Mouse (Mus musculus): ENCODE results near the gene Akap2. TPM values are rescaled to one million over a fixed set of nuclear protein-coding genes. Genes with fewer than 3 reads are reported as not detected.

The Akap2 gene
- total RNA-seq, 2 experiments from 2014 or later, result 39.4 to 43.5 TPM

DNA sequence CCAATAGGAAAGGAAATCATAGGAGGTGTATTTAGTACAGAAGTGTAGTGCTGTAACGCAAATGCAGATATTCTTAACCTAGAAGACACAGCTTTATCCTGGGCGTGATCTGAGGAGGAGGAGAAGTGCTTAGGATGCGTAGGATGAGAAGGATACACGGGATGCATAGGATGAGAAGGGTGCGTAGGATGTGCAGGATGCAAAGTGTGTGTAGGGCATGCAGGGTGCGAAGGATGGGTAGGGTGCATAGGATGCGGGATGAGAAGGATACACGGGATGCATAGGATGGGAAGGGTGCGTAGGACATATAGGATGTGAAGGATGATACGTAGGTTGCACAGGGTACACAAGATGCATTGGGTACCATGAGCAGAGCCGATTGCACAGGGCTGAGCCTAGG lies 20.5 kb upstream of the Akap2 start:
- DNase-seq (ENCODE audit: low spot score in 2 of 2), result no peak
- intact Hi-C loops (cut with DNase I), result no loop called here

DNA sequence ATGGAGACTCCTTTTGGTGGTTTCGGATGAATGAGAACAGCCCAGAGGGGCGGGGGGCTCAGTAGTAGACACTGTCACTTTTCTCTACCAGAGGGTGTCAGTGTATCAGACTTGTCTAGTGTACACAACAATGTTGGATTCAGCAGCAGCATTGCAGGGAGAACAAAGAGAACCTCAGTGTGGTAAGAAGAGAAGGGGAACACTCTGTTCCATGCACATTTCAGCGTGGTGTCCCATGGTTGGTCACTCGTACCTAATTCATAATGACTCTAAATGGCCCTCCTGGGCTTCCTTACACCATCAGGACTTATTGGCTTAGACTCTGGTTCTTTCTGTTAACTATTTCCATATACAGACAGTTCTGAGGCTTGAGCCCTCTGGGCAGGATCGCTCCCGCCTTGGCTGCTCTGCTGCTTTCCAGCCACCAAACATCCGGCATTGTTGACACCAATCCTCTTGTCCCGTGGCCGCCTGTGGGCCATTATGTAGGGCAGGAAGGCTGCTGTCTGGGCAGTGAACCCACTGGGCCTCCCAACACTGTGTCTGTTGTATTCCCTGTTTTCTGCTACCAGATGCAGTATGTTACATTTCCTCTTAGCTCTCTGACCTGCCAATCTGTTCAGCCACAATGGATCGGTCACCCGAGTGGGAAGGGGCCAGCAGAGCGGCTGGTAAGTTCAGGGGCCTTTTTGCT lies 19.4 kb upstream of the Akap2 start:
- DNase-seq (ENCODE audit: low spot score in 2 of 2), result no peak
- intact Hi-C loops (cut with DNase I), result no loop called here

DNA sequence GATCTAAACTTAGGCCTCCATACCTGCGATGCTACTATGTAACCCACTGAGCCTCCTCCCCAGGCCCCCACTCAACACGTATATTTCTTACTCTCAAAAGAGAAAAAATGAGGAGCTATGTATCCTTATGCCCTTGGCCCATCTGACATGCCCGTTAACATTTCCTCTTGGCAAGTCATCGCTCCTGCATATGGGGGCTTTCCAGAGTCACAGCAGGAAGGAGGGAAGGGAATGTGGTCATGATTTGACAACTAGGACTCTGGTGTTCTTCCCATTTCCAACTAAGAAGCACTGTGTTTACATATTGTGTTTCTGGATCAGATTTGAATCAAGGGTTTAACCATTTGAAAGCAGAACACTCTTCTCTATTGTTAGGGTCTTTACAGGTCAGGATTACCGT lies 15.9 kb upstream of the Akap2 start:
- intact Hi-C loops (cut with DNase I), result no loop called here
- DNase-seq (ENCODE audit: low spot score in 2 of 2), result no peak

DNA sequence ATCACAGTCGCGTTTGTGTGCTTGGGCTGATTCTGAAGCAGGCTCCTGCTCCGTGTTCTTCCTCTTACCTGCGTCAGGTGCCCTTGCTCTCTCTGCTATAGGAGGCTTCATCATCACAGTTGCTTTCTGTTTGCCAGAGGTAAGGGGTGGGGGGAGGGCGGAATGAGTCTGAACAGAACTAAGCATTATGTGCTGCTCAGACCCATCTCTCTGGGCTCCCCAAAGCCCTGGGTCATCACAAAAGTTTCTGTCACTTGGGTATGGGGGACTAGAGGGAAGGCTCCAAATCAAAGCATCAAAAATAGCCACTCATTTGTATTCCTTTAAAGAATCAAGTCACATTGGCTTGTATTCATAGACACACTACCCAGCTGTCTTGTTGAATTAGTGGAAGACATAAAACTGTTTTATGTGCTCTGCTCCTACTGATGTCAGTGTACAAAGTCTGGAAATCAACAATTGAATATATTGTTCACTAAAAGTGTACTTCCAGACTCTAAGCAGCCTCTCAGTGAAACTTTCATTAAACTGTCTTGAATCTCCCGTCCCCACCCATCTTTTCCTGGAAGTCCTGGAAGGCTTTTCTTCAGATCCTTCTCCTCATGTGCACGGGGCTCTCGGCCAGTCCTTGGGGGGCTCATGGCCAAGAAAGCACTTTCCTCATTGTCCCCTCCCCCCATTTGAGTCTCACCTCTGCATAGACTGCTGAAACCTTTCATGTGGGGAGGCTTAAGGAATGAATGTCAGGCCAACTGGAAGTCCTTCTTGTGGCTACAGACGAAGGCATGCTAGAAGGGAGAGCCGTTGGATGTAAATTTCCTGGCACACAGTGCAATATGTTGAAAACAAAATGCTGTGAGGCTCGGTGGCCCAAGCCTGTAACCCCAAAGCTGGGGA lies 13.6 kb upstream of the Akap2 start:
- intact Hi-C loops (cut with DNase I), result no loop called here

DNA sequence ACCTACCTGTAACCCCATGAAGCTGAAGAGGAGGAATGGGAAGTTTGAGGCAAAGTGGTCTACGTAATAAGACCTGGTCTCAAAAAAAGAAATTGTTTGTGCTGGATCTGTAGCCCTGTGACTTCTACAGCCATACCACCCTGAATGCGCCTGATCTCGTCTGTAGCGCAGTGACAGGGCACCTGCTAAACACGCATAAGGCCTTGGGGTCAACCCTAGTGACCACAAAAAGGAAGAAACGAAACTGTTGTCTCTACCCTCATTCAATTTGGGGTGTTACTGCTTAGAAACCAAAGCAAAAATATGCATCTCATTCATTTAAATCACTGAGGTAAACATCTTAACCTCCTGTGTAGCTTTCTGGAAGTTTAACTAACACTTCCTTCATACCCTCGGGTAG lies 12.9 kb upstream of the Akap2 start:
- intact Hi-C loops (cut with DNase I), result no loop called here
- no peak for DNase-seq (ENCODE audit: low spot score in 2 of 2)

More for the DNA sequence above, 13.6 kb upstream of the Akap2 start:
- DNase-seq (ENCODE audit: low spot score in 2 of 2), result no peak

DNA sequence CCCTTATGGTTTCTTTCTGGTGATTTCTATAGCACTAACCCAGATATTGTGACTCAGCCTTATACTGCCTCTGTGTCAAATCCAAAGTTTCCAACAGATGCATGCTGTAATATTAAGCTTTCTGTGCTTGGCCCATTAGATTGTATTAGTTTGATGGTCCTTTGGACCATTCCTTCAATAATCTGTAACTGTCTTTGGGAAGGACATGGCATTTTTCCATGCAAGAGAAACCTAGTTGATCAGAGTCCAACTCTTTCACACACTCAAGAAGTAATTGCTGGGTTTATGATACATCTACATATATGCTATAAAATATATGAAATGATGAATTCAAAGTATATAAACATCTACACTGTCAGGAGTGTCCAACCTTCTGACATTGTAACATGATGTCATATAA lies 1.6 kb upstream of the Akap2 start:
- DNase-seq (ENCODE audit: low spot score in 2 of 2), result no peak
- intact Hi-C loops (cut with DNase I), result loop anchor here (5.0 kb wide), 1 partner anchor 44 kb away; no protein-coding TSS in a partner anchor

DNA sequence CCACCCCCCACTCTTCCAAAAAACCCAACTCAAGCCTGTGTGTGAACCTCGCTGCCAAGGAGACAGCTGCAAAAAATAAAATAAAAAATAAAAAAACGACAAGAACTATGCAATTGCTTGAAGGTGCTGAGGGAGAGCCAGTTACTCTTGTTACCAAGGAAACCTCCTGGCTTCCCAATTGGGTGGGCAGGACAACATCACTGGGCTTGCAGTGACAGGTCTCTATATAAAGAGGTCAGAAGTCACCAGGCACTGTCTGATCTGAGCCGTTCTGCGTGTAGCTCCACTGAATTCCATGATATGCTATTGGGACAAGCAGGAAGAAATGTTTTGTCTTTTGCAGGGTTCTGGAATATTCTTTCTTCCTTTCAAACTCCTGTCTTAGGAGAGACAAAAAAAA lies 722 bp upstream of the Akap2 start:
- no peak for DNase-seq (ENCODE audit: low spot score in 2 of 2)
- intact Hi-C loops (cut with DNase I), result loop anchor here (5.0 kb wide), 1 partner anchor 44 kb away; no protein-coding TSS in a partner anchor

DNA sequence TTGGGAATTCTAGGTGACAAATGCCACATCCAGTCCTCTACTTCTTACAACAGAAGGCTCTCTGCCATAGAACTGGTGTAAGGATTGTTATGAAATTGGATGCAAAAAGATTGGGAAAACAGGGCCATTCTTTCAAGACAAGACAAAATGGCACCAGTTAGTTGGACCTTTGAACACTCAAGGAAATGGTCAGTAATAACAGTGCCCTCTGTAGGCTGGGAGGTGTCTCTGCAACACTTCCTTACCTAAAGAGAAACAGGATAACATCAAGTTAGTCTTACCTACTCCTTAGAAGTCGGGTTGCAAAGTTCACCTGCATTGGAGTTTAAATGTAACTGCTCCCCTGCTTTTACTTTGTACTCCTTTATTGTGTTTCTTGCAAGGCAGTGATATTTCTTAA lies 1.9 kb downstream of the Akap2 start:
- no peak for DNase-seq (ENCODE audit: low spot score in 2 of 2)
- intact Hi-C loops (cut with DNase I), result loop anchor here (5.0 kb wide), 1 partner anchor 47 kb away; no protein-coding TSS in a partner anchor

DNA sequence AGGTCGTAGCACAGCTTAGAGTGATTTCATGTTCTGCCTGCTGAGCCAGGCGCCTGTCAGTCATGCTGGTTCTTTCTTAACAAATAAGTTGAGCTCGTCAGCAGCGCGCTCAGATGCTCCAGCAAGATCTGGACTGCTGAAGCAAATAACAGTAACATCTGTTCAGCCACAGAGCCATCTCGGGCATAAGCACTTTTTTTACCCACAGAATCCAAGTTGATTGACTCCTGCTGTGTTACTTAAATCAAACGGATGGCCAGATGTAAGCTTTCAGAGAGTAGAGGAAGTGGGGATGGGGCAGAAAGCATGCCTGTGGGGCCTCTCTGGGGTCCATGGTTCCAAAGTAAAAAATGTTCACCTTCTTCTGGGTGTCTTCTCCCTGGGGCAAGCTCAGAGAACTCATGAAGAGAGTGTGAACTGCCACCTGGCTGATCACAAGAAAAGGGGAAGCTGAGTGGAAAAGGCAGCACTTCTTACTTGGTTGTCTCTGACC lies 3.5 kb downstream of the Akap2 start:
- DNase-seq (ENCODE audit: low spot score in 2 of 2), result no peak
- intact Hi-C loops (cut with DNase I), result no loop called here

DNA sequence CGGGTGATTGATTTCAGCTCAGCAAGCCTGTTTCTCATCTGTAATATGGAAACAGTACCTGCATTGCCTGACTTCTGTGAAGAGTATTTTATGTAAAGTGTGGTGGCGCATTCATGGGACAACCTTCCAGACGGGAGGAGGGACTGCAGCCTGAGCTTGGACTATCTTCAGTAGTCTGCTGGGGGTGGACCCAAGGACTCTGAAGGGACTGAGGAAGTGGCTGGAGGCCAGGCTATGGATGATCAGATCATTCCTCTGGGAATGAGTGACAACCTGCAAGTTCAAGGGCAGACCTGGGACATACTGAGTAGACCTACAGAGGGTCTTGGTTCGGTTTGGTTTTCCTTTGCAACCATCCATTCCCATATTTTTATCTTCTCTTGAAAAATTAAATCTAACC lies 4.8 kb downstream of the Akap2 start:
- no peak for DNase-seq (ENCODE audit: low spot score in 2 of 2)
- intact Hi-C loops (cut with DNase I), result no loop called here

DNA sequence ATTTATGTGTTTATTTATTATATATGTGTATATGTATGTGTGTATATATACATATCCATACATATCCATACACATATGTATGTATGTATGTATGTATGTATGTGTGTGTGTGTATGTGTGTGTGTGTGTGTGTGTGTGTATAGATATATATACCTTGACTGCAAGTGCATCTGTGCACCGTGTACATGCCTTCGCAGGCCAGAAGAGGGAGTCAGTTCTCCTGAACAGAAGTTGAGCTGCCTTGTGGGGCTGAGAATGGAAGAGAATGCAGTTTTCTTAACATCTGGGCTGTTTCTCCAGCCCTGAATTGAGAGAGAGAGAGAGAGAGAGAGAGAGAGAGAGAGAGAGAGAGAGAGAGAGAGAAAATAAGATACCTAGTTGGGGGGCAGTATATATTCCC lies 6.2 kb downstream of the Akap2 start:
- no peak for DNase-seq (ENCODE audit: low spot score in 2 of 2)
- intact Hi-C loops (cut with DNase I), result no loop called here

DNA sequence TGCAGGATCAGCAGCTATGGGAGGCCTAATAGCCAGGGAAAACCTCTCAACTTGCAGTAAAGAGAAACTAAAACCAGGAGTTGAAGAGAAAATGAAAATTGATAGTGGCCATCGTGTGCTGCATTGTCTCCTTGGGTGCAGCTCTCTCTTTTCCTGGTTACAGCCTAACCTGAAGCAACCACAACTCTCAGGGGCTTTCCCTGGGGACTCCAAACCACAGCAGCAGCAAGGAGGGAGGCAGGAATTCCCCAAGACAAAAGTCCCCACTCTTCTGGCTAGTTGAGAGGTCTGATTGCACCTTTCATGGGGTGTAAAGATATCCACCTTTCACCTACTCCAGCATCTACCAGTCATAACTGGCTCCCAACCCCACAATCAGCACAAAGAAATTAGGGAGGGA lies 8.1 kb downstream of the Akap2 start:
- DNase-seq (ENCODE audit: low spot score in 2 of 2), result no peak
- intact Hi-C loops (cut with DNase I), result no loop called here

DNA sequence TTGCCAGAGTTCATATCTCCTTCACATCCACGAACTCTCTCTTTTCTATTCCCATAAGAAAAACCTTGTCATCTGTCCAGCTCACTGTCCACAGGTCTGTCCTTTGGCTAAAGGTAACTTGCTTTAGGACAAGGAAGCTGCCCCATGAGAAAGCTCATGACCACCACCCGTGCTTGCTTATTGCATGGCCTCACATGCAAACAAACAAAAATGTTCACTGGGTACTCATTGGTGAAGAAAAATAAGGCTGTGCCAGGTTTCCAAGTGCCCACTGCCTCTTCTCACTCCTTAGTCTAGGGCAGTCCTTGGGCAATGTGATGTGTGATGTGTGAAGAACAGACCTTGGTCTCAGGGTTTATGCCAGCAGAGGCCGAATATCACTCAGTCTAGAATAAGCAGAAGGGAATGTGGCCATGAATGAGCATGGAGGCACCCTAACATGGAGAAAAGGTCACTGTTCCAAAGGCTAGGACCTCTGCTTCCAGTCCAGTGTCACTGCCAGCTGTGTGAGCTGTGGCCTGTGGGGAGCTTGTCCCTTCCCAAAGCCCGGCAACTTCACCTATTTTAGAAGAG lies 11.2 kb downstream of the Akap2 start:
- intact Hi-C loops (cut with DNase I), result no loop called here
- no peak for DNase-seq (ENCODE audit: low spot score in 2 of 2)

DNA sequence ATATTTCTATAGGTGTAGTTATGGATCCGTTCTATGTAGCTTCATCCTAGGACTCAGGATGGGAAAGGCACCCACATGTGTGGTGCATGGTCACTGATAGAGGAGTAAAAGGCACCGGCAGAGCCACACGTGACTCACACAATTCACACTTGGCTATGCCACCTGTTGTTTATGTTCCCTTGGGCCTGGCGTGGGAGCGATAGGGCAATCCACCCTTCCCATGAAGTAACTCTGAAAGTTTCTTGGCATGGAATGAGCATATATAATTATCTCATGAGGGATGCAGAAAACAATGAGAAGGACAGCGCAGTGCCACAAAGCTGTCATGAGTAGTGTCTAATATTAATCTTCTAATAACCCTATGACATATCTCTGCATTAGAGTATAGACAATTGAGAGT lies 12.6 kb downstream of the Akap2 start:
- no peak for DNase-seq (ENCODE audit: low spot score in 2 of 2)
- intact Hi-C loops (cut with DNase I), result no loop called here

DNA sequence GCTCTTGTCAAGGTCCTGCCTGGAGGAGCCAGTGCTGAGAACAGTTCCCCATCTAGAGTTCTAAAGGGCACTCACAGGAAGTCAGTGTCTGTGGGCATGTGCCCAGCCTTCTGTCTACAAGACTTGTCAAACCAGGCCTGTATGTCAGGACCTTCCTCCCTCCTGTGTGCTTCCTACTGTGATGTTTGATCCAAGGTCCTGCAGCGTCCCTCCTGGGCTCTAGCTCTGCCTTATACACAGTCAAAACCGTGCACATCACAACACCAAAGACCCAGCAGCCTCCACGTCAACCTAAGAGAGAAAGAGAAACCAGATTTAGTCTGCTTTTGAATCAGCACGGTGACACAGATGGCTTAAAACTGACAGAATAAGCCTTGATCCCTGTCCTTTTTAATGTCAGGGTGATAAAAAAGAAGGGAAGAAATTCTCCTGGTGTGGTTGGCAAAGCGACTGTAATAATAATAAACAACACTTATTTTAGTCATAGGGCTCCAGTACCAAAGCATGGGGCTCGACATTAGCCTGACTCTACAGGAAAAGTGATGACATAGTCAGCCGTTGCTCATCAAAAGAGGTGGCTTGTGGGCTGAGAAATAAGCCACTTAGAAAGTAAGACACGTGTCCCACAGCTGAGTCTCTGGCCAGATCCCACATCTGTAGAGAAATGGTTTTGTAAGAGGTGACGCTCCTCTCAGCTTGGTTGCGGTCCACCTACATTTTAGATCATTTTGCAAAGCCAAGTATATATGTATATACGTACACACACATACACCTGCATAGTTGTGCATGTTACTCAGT lies 13.5 kb downstream of the Akap2 start:
- intact Hi-C loops (cut with DNase I), result no loop called here

DNA sequence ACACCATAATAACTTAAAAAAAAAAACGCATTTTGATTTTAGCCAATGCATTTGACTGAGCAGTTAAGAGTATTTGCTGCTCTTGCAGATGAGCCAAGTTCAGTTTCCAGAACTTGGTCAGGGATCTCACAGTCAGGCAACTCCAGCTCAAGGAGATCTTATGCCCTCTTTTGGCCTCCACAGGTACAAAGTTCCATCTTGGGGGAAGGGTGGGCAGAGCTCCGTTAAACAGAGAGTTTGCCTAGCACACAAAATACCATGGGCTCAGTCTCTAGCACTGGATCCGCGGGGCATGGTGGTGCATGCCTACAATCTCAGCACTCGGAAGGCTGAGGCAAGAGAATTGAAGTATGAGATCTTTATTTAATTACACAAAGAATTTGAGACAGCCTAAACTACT lies 14.9 kb downstream of the Akap2 start:
- intact Hi-C loops (cut with DNase I), result no loop called here
- DNase-seq (ENCODE audit: low spot score in 2 of 2), result no peak

More for the DNA sequence above, 13.5 kb downstream of the Akap2 start:
- DNase-seq (ENCODE audit: low spot score in 2 of 2), result no peak

DNA sequence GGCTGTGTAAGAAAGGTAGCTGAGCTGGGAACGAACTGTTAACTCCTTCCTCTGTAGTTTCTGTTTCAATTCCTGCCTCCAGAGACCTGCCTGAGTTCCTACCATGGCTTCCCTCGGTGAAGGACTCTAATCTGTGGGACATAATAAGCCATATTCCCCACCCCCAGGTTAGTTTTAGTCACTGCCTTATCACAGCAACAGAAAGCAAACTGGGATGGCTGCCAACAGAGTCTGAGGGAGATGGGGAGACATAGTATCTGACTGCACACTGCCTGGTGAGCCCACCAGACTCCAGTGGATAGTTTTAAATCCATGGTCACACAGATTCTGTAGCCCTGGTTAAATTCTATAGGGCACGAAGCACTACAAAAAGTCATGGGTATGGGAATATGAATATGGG lies 16.0 kb downstream of the Akap2 start:
- intact Hi-C loops (cut with DNase I), result no loop called here
- no peak for DNase-seq (ENCODE audit: low spot score in 2 of 2)

DNA sequence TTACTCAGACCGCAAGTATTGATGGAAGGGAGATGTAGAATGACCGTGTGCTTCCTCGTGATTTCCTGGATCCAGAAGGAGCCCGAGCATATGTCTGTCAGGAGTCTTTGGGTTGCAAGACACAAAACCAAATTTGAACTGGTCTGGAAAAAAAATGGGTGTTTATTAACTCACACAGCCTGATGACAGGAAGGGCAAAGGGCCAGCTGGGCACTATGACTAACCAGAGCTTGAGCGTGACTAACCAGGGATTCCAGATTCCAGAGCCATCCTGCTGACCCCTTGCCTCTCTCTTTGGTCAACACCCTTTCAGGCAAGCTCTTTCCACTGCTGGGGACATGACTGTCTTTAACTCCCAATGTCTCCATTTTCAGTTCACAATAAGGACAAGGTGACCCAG lies 18.0 kb downstream of the Akap2 start:
- no peak for DNase-seq (ENCODE audit: low spot score in 2 of 2)
- intact Hi-C loops (cut with DNase I), result no loop called here

DNA sequence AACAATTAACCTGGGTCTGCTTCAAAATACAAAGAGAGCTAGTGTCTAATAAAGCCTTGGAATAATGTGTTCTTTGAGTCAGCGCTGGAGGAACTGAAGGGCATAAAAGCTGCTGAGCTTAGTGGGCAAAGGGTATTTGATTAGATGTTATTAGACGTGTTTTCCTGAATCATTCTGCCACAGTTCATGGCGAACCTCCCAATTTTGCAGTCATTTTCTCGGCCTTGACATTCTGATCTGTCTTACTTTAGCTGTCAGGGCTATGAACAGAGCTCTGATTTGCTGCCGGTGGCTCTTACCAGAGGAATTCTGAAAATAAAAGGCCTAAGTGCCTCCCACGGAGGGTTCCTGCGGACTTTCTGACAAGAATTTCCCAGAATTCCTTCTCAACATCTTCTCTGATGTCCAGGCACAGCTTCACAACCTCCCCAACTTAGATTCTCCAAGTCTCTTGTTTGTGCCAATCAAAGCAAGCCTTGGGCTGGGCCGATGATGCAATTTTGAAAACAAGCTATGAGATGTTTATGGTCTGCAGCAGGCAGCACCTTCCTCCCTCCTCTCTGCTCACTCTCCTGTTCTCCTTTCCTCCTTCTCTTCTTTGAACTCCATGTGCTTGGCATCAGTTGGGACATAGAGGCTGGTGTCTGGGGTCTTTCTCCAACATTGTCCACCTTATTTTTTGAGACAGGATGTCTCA lies 21.5 kb downstream of the Akap2 start:
- no peak for DNase-seq (ENCODE audit: low spot score in 2 of 2)
- intact Hi-C loops (cut with DNase I), result no loop called here
